Mouse (Mus musculus) hindbrain, embryonic 12.5 days (tissue): Measurements from ENCODE around the gene Tiam1. TPM values are rescaled to one million over a fixed set of nuclear protein-coding genes. Genes with fewer than 3 reads are reported as not detected.

ENCODE experiments used
- ATAC-seq: fragments of 200-750 bp; cut with Nextera tagmentation; 2 replicates; pipeline ENCODE4 v1.8.0; 2017; ENCODE audit warnings: moderate TSS enrichment; ENCODE audit not compliant: low FRiP score
- H3K27ac ChIP-seq: fragments of 300-500 bp; sonication (generic); 2 replicates; pipeline ENCODE4 v1.5.1; 2016; ENCODE audit warnings: mild to moderate bottlenecking
- H3K27me3 ChIP-seq: fragments of 300-500 bp; sonication (generic); 2 replicates; pipeline ENCODE4 v1.6.1; 2016; ENCODE audit warnings: mild to moderate bottlenecking
- H3K36me3 ChIP-seq: fragments of 300-500 bp; sonication (generic); 2 replicates; pipeline ENCODE4 v1.6.1; 2016; ENCODE audit warnings: mild to moderate bottlenecking
- H3K4me1 ChIP-seq: fragments of 300-500 bp; sonication (generic); 2 replicates; pipeline ENCODE4 v1.6.1; 2016
- H3K4me2 ChIP-seq: fragments of 300-500 bp; sonication (generic); replicated peaks from 2 replicates; pipeline ENCODE4 v1.6.1; 2016; ENCODE audit warnings: mild to moderate bottlenecking
- H3K4me3 ChIP-seq: fragments of 300-500 bp; sonication (generic); 2 replicates; pipeline ENCODE4 v1.5.1; 2016; ENCODE audit warnings: mild to moderate bottlenecking
- H3K9ac ChIP-seq: fragments of 300-500 bp; sonication (generic); 2 replicates; pipeline ENCODE4 v1.6.1; 2016; ENCODE audit warnings: mild to moderate bottlenecking, moderate library complexity
- H3K9me3 ChIP-seq: fragments of 300-500 bp; sonication (generic); replicated peaks from 2 replicates; pipeline ENCODE4 v1.6.1; 2016; ENCODE audit warnings: mild to moderate bottlenecking
- WGBS: fragments of 180-500 bp; shearing (Covaris S2); methylation state at CpG from one replicate; pipeline ENCODE4 v1.1.7; 2016; 5-methylcytosine and 5-hydroxymethylcytosine counted together
- polyA plus RNA-seq: library from polyadenylated mRNA; unstranded; fragments of >200 nt; fragmentation: Nextera tagmentation; extraction: Ambion mirVana; gene quantifications from 2 replicates; pipeline ENCODE4 v1.2.1, GENCODE M21; 2016

Gene Tiam1
- polyA plus RNA-seq, 1 experiment from 2014 or later, result 25.7 TPM

DNA sequence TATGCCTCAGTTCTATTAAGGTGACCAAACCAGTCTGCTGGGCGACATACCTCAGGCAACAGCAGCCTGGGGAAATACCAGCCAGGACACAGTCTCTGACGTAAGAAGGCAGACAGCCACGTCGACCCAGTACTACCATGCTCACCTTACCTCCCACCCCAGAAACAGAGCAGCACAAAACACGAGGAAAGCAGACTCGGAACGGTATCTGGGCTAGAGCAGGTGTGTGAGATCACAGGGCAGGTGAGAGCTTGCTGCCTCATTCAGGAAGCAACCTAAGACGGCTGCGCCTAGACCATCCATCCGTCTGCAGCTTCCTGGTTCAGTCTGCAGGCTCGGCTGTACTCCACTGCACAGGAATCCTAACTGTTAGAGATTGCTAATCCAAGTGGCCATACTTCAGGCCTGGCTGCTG lies 45.4 kb downstream of the Tiam1 start:
- no peak for ATAC-seq
- H3K4me1 ChIP-seq, result peaks cover 23% of the 10 kb centered on the region
- H3K27ac ChIP-seq, result no peak overlapping the region
- no peak overlapping the region for H3K9ac ChIP-seq
- H3K27me3 ChIP-seq, result no peaks in the 10 kb centered on the region
- no peak overlapping the region for H3K4me2 ChIP-seq
- no peaks in the 10 kb centered on the region for H3K9me3 ChIP-seq
- WGBS, result 88% methylated on average over 11 of the region's 11 CpGs
- no peak overlapping the region for H3K4me3 ChIP-seq
- H3K36me3 ChIP-seq, result no peaks in the 10 kb centered on the region

DNA sequence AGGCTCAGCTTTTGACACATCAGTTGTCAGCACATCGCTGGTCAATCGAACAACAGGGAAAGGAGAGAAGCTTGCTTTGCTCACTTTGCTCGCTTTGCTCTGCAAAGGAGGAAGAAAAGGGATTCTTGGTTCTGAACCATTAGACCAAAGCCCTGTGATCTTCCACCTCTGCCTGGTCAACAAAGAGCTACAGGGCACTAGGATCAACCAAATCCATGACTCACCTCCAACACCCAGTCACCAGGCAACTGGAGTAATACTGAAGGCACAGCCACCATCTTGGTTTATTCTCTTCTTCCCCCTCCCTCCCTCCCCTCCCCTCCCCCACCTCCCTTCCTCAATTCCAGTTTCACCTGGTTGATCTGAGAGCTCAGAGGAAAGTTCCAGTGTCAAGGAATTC lies 45.8 kb downstream of the Tiam1 start:
- no peak overlapping the region for H3K4me2 ChIP-seq
- no peak overlapping the region for H3K27ac ChIP-seq
- no peaks in the 10 kb centered on the region for H3K36me3 ChIP-seq
- no peaks in the 10 kb centered on the region for H3K27me3 ChIP-seq
- H3K4me3 ChIP-seq, result no peak overlapping the region
- no peaks in the 10 kb centered on the region for H3K9me3 ChIP-seq
- WGBS, result 98% methylated on average over 3 of the region's 3 CpGs
- no peak overlapping the region for H3K9ac ChIP-seq
- H3K4me1 ChIP-seq, result peaks cover 23% of the 10 kb centered on the region
- no peak for ATAC-seq

- no peak overlapping the region for H3K4me3 ChIP-seq
- H3K36me3 ChIP-seq, result no peaks in the 10 kb centered on the region
- no peak overlapping the region for H3K27ac ChIP-seq
- no peak overlapping the region for H3K4me2 ChIP-seq
- H3K9me3 ChIP-seq, result no peaks in the 10 kb centered on the region
- H3K27me3 ChIP-seq, result no peaks in the 10 kb centered on the region
- peaks cover 21% of the 10 kb centered on the region for H3K4me1 ChIP-seq
- ATAC-seq, result no peak
- H3K9ac ChIP-seq, result no peak overlapping the region
- WGBS, result 72% methylated on average over 5 of the region's 5 CpGs
Observed at GRCm38 (mm10) chr16:90096011-90096410, 47.6 kb downstream of the Tiam1 start.

GRCm38 (mm10) chr16:90093015-90093414 lies 50.6 kb downstream of the Tiam1 start:
- no peak overlapping the region for H3K4me3 ChIP-seq
- ATAC-seq, result no peak
- no peak overlapping the region for H3K9ac ChIP-seq
- H3K36me3 ChIP-seq, result no peaks in the 10 kb centered on the region
- no peaks in the 10 kb centered on the region for H3K27me3 ChIP-seq
- no peak overlapping the region for H3K4me2 ChIP-seq
- 91% methylated on average over 9 of the region's 9 CpGs for WGBS
- H3K4me1 ChIP-seq, result peaks cover 15% of the 10 kb centered on the region
- H3K27ac ChIP-seq, result no peak overlapping the region
- no peaks in the 10 kb centered on the region for H3K9me3 ChIP-seq

DNA sequence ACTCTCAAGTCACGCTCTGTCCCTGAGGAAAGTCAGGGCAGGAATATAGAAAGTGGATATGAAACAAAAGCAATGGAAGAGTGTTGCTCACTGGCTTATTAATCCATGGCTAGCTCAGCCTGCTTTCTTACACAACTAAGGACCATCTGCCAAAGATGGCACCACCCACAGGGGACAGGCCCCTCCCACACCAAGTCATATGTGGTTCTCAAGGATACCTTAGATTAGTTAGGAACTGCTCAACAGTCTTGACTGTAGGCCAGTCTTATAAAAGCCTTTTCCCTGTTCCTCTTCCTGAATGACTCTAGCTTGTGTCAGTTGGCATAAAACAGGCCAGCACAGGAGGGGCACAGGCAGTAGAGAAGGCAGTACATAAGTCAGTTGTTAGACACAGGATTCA lies 51.7 kb downstream of the Tiam1 start:
- Histone ChIP-seq H3K9ac (no peak overlapping the region), H3K27ac (no peak overlapping the region), H3K4me2 (no peak overlapping the region), H3K4me3 (no peak overlapping the region), H3K9me3 (no peaks in the 10 kb centered on the region), H3K27me3 (no peaks in the 10 kb centered on the region), H3K36me3 (no peaks in the 10 kb centered on the region), H3K4me1 (peaks cover 15% of the 10 kb centered on the region)
- no peak for ATAC-seq
- WGBS, result 86% methylated on average over 1 of the region's 1 CpGs

DNA sequence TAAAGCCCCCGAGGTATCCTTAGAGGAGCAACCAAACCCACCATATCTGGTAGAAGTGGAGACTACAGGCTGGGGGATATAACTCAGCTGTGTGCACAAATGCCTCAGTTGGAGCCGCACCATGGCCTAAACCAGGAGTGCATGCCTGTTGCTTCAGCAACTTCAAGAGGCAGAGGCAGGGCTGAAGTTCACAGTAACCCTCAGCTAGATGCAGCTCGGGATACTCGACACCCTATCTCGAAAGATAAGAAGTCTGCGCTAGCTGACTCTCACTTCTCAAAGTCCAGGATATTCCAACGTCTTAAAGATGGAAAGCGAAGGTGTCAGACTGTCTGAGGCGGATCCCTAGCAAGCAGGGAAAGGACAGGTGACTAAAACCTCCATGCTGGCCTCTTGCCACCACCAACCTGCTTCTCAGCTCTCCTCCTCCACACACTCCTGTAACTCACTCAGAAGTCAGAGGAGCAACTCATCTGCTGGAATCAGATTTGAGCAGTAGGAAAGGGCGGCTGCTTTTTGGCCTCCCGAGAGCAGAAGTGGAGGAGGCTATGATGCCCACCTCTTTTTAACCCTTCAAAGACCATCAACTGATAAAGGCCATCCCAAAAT lies 52.4 kb downstream of the Tiam1 start:
- WGBS, result 82% methylated on average over 11 of the region's 11 CpGs
- Histone ChIP-seq H3K4me1 (peaks cover 15% of the 10 kb centered on the region), H3K9ac (no peak overlapping the region), H3K27ac (no peak overlapping the region), H3K9me3 (no peaks in the 10 kb centered on the region), H3K27me3 (no peaks in the 10 kb centered on the region), H3K4me3 (no peak overlapping the region), H3K4me2 (no peak overlapping the region), H3K36me3 (no peaks in the 10 kb centered on the region)
- ATAC-seq, result no peak

GRCm38 (mm10) chr16:90090368-90090767 lies 53.2 kb downstream of the Tiam1 start:
- H3K27ac ChIP-seq, result no peak overlapping the region
- no peak overlapping the region for H3K4me2 ChIP-seq
- 96% methylated on average over 13 of the region's 13 CpGs for WGBS
- peaks cover 16% of the 10 kb centered on the region for H3K4me1 ChIP-seq
- no peaks in the 10 kb centered on the region for H3K27me3 ChIP-seq
- H3K9me3 ChIP-seq, result no peaks in the 10 kb centered on the region
- ATAC-seq, result no peak
- H3K36me3 ChIP-seq, result no peaks in the 10 kb centered on the region
- no peak overlapping the region for H3K9ac ChIP-seq
- no peak overlapping the region for H3K4me3 ChIP-seq

GRCm38 (mm10) chr16:90087256-90087655 lies 56.3 kb downstream of the Tiam1 start:
- Histone ChIP-seq H3K9me3 (no peaks in the 10 kb centered on the region), H3K27me3 (no peaks in the 10 kb centered on the region), H3K4me3 (no peak overlapping the region), H3K4me1 (0 out of 2 replicates have a peak, but pooled peaks cover 11% of the 10 kb centered on the region), H3K9ac (no peak overlapping the region), H3K27ac (no peak overlapping the region), H3K36me3 (no peaks in the 10 kb centered on the region), H3K4me2 (no peak overlapping the region)
- WGBS, result 85% methylated on average over 5 of the region's 5 CpGs
- no peak for ATAC-seq

- Histone ChIP-seq H3K4me2 (no peak overlapping the region), H3K27ac (no peak overlapping the region), H3K4me1 (peaks cover 12% of the 10 kb centered on the region; the same call in 1 of the 2 replicates), H3K4me3 (no peak overlapping the region), H3K36me3 (no peaks in the 10 kb centered on the region), H3K9ac (no peak overlapping the region), H3K27me3 (no peaks in the 10 kb centered on the region), H3K9me3 (no peaks in the 10 kb centered on the region)
- ATAC-seq, result no peak
- 82% methylated on average over 6 of the region's 6 CpGs for WGBS
Observed at GRCm38 (mm10) chr16:90086111-90086510, 57.5 kb downstream of the Tiam1 start.

DNA sequence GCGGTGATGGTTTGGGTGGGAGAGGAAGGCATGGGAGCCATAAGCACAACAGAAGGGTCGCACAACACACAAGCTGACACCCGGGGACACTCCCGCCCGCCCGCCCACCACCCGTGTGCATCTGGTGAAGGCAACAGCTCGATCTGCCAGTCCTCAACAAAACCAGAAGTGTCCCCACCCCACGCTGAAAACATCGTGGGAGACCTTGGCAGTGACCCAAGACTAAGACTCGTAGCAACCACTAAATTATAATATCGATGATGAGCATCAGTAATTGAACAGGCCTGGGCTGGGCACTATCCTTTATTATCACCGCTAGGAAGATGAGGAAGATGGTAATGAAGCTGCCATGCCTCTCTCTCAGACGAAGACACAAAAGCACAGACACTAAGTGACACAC lies 58.0 kb downstream of the Tiam1 start:
- Histone ChIP-seq H3K9ac (no peak overlapping the region), H3K27ac (no peak overlapping the region), H3K4me2 (no peak overlapping the region), H3K36me3 (no peaks in the 10 kb centered on the region), H3K4me3 (no peak overlapping the region), H3K9me3 (no peaks in the 10 kb centered on the region), H3K27me3 (no peaks in the 10 kb centered on the region), H3K4me1 (peaks cover 13% of the 10 kb centered on the region; the same call in 1 of the 2 replicates)
- ATAC-seq, result no peak
- 78% methylated on average over 14 of the region's 14 CpGs for WGBS

- ATAC-seq, result no peak
- H3K4me3 ChIP-seq, result no peak overlapping the region
- H3K36me3 ChIP-seq, result no peaks in the 10 kb centered on the region
- no peak overlapping the region for H3K27ac ChIP-seq
- no peak overlapping the region for H3K9ac ChIP-seq
- WGBS, result 90% methylated on average over 1 of the region's 1 CpGs
- no peaks in the 10 kb centered on the region for H3K27me3 ChIP-seq
- no peaks in the 10 kb centered on the region for H3K9me3 ChIP-seq
- H3K4me2 ChIP-seq, result no peak overlapping the region
- H3K4me1 ChIP-seq, result peaks cover 13% of the 10 kb centered on the region; the same call in 1 of the 2 replicates
Observed at GRCm38 (mm10) chr16:90081125-90081524, 62.4 kb downstream of the Tiam1 start.

DNA sequence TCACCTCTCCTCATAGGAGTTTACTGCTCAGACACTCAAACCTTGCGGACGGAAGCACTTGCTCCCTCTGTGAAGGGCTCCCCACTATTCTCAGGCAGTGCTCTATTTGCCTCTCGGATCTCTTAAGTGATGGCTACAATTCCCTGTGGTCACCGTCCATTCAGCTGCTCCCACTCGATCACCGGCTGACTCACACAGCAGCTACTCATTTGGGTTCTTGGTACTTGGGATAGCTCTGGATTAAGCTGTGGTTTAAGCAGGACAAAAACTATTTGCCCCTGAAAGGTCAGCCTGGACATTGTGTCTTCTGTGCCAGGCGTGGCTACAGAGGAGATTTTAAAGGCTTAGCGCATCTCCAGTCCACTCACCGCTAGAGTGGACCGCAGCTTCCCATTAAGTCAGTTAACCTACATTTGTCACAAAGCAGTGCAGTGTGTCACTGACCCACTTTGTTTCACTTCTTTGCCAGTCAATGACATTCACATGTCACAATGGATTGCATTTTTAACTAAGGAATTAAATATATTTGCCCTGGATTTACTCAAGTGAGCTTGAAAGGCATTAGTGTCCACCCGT lies 64.7 kb downstream of the Tiam1 start:
- peaks cover 7% of the 10 kb centered on the region for H3K4me1 ChIP-seq
- H3K27me3 ChIP-seq, result no peaks in the 10 kb centered on the region; the same call in 1 of the 2 replicates
- H3K9me3 ChIP-seq, result no peaks in the 10 kb centered on the region
- H3K36me3 ChIP-seq, result no peaks in the 10 kb centered on the region
- H3K27ac ChIP-seq, result no peak overlapping the region
- H3K4me2 ChIP-seq, result no peak overlapping the region
- WGBS, result 80% methylated on average over 11 of the region's 11 CpGs
- no peak overlapping the region for H3K4me3 ChIP-seq
- ATAC-seq, result no peak
- H3K9ac ChIP-seq, result no peak overlapping the region

- Histone ChIP-seq H3K27me3 (no peaks in the 10 kb centered on the region; the same call in 1 of the 2 replicates), H3K4me1 (peaks cover 44% of the 10 kb centered on the region), H3K9me3 (no peaks in the 10 kb centered on the region), H3K4me3 (no peak overlapping the region), H3K9ac (no peak overlapping the region), H3K4me2 (peak overlapping the region; percentile 30), H3K36me3 (no peaks in the 10 kb centered on the region), H3K27ac (peak overlapping the region; percentile 64; the same call in 1 of the 2 replicates)
- ATAC-seq, result peak; percentile 20; the same call in 1 of the 2 replicates
- 18% methylated on average over 7 of the region's 7 CpGs for WGBS
Observed at GRCm38 (mm10) chr16:90073510-90073909, 70.1 kb downstream of the Tiam1 start.
